Mouse (Mus musculus): ENCODE results near the gene Lrrfip1. TPM values are rescaled to one million over a fixed set of nuclear protein-coding genes. Genes with fewer than 3 reads are reported as not detected.

Lrrfip1 gene
- total RNA-seq, 4 experiments from 2014 or later: 55.4 to 72.1 (median 61.1) TPM

- DNase-seq (ENCODE audit: low spot score): no peak
Measured at GRCm38 (mm10) chr1:91123466-91123865, 124.9 kb downstream of the Lrrfip1 start.

- DNase-seq (ENCODE audit: low spot score): no peak
Measured at GRCm38 (mm10) chr1:91128849-91129248, 130.3 kb downstream of the Lrrfip1 start.

GRCm38 (mm10) chr1:91137036-91137435 lies 138.5 kb downstream of the Lrrfip1 start:
- DNase-seq (ENCODE audit: low spot score): no peak

GRCm38 (mm10) chr1:91144813-91145212 lies 146.3 kb downstream of the Lrrfip1 start, which contains the start of gene Rbm44:
TSS of gene Rbm44 (plus strand) at chr1:91145089.
- no peak for DNase-seq (ENCODE audit: low spot score)

- DNase-seq (ENCODE audit: low spot score): no peak
Measured at GRCm38 (mm10) chr1:91151509-91151908, 153.0 kb downstream of the Lrrfip1 start.

- DNase-seq (ENCODE audit: low spot score): no peak
Measured at GRCm38 (mm10) chr1:91166798-91167197, 168.3 kb downstream of the Lrrfip1 start.

GRCm38 (mm10) chr1:91169157-91169556 lies 170.6 kb downstream of the Lrrfip1 start:
- DNase-seq (ENCODE audit: low spot score): no peak

GRCm38 (mm10) chr1:91174796-91175195 lies 176.3 kb downstream of the Lrrfip1 start:
- no peak for DNase-seq (ENCODE audit: low spot score)

- no peak for DNase-seq (ENCODE audit: low spot score)
Measured at GRCm38 (mm10) chr1:91176026-91176425, 177.5 kb downstream of the Lrrfip1 start.

GRCm38 (mm10) chr1:91176871-91177270 lies 178.3 kb downstream of the Lrrfip1 start:
- no peak for DNase-seq (ENCODE audit: low spot score)

Other genes with a start within 250 kb of the Lrrfip1 start
- gene Col6a3, start 154.8 kb upstream of the Lrrfip1 start, total RNA-seq (2022): 10 to 100 TPM in 3 of 4 experiments, 1 to 10 TPM in 1; 9.9 to 29.8 (median 23.8) TPM
- 1 to 10 TPM in 2 of 4 experiments, under 1 TPM in 2; 0.75 to 1.5 (median 1.1) TPM for gene Mlph, start 83.7 kb upstream of the Lrrfip1 start, total RNA-seq (2022)
- not detected for gene Prlh, start 45.6 kb upstream of the Lrrfip1 start, total RNA-seq (2022)
- 1 to 10 TPM; 2.0 to 4.4 (median 3.3) TPM for gene Rab17, start 29.1 kb upstream of the Lrrfip1 start, total RNA-seq (2022)
- gene Rbm44, start 146.4 kb downstream of the Lrrfip1 start, total RNA-seq (2022): not detected
- gene Ramp1, start 181.1 kb downstream of the Lrrfip1 start, total RNA-seq (2022): 1 to 10 TPM; 3.4 to 5.1 (median 4.5) TPM